Mouse (Mus musculus) olfactory bulb, adult 2 months (tissue): ENCODE results near the gene Oma1. TPM values are rescaled to one million over a fixed set of nuclear protein-coding genes. Genes with fewer than 3 reads are reported as not detected.

Experiments
- H3K27ac ChIP-seq: fragments of 200-500 bp; 2 replicates; pipeline ENCODE4 v1.5.1; 2012; ENCODE audit warnings: low read depth, low read length; ENCODE audit not compliant: insufficient read depth
- H3K4me1 ChIP-seq: fragments of 200-500 bp; 2 replicates; pipeline ENCODE4 v1.6.1; 2012; ENCODE audit warnings: low read length; ENCODE audit not compliant: control insufficient read depth, insufficient read depth
- H3K4me3 ChIP-seq: fragments of 200-500 bp; 2 replicates; pipeline ENCODE4 v1.5.1; 2012; ENCODE audit warnings: mild to moderate bottlenecking, low read depth, low read length, moderate library complexity; ENCODE audit not compliant: insufficient read depth
- CTCF ChIP-seq: fragments of 200-500 bp; IDR thresholded peaks from 2 replicates; pipeline ENCODE4 v1.5.1; 2012; ENCODE audit warnings: low read depth, mild to moderate bottlenecking, low read length, moderate library complexity; ENCODE audit not compliant: insufficient read depth
- POLR2A ChIP-seq: fragments of 200-500 bp; IDR thresholded peaks from 2 replicates; pipeline ENCODE4 v1.6.1; 2012; ENCODE audit warnings: mild to moderate bottlenecking, low read depth, low read length, moderate library complexity; ENCODE audit not compliant: insufficient read depth
- WGBS: fragments of 180-500 bp; shearing (Covaris S2); methylation state at CpG from one replicate; pipeline ENCODE4 v1.1.7; 2018; 5-methylcytosine and 5-hydroxymethylcytosine counted together
- polyA plus RNA-seq: library from polyadenylated mRNA; stranded (reverse); fragments of >200 nt; gene quantifications from 2 replicates; pipeline ENCODE4 v1.2.4, GENCODE M21; 2012; ENCODE audit warnings: low replicate concordance; ENCODE audit not compliant: missing spikeins, insufficient read depth, insufficient read length

Gene Oma1
- polyA plus RNA-seq = not detected in 2 replicates

GRCm38 (mm10) chr4:103313587-103314525 is at the start of gene Oma1:
Oma1 (plus strand) TSS chr4:103313812.
- no peaks in the 10 kb centered on the region for H3K4me1 ChIP-seq
- TF ChIP-seq POLR2A (peak; percentile 46; the same call in 1 of the 2 replicates), CTCF (peak; percentile 71)
- 1% methylated on average over 61 of the region's 61 CpGs for WGBS
- peak within 1 kb of the TSS; percentile 92 for H3K27ac ChIP-seq
- H3K4me3 ChIP-seq = peak within 1 kb of the TSS; percentile 79

DNA sequence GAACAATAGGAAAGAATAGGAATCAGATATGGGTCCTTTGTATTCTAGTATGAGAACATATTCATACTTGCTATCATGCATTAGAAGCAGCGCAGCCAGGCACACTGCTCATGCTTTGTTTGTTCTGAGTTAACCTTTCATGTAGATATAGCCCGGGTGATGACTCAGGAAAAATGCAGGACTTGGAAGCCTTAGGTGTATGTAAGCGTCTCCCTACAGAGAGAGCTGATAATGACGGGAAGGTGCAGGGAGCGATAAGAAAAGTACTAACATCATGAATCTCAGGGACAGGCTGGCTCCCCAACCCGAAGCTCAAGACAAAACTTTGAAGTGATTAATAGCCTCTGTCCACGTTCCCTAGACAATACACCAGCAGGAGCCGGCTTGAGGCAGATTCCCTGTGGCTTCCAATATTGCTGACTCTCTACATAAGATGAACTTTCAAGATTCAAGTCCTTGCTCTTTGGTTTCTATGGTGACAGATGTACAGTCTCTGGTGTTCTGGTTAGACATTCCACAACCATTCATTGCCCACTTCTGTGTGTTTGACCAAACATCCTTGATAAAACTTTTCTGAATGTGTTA is 49.7 kb upstream of the Oma1 start:
- no peak for TF ChIP-seq POLR2A
- no peak for TF ChIP-seq CTCF
- no peak overlapping the region for H3K4me3 ChIP-seq
- H3K4me1 ChIP-seq = no peaks in the 10 kb centered on the region
- H3K27ac ChIP-seq = no peak overlapping the region
- 65% methylated on average over 8 of the region's 8 CpGs for WGBS

DNA sequence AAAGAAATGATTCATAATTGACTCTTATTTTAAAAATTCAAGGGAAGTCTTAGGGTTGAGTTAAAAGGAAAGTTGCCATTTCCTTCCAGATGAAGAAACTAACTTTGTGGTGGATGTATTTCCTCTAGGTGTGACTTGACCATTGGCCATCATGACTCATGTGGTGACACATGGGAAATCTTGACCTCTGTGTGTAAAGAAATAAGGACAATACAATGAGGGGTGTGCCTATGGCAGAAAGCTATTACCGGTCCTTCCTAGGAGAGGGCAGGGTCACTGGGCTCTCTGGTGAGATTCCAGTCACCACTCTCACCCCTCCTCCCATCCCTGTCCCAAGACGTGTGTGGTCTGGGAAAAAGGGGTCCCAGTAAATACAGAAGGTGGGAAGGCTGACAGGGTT is 48.4 kb upstream of the Oma1 start:
- no peaks in the 10 kb centered on the region for H3K4me1 ChIP-seq
- no peak overlapping the region for H3K4me3 ChIP-seq
- no peak overlapping the region for H3K27ac ChIP-seq
- TF ChIP-seq CTCF (no peak), POLR2A (no peak)
- 78% methylated on average over 2 of the region's 2 CpGs for WGBS

GRCm38 (mm10) chr4:103269336-103269735 is 44.3 kb upstream of the Oma1 start:
- no peak overlapping the region for H3K4me3 ChIP-seq
- TF ChIP-seq CTCF = no peak
- TF ChIP-seq POLR2A = no peak
- no peak overlapping the region for H3K27ac ChIP-seq
- WGBS = 96% methylated on average over 4 of the region's 4 CpGs
- H3K4me1 ChIP-seq = no peaks in the 10 kb centered on the region

GRCm38 (mm10) chr4:103273021-103273420 is 40.6 kb upstream of the Oma1 start:
- TF ChIP-seq POLR2A (no peak), CTCF (no peak)
- Histone ChIP-seq H3K4me3 (no peak overlapping the region), H3K4me1 (no peaks in the 10 kb centered on the region), H3K27ac (no peak overlapping the region)
- 73% methylated on average over 7 of the region's 8 CpGs for WGBS

GRCm38 (mm10) chr4:103288342-103288741 is 25.3 kb upstream of the Oma1 start:
- Histone ChIP-seq H3K4me1 (no peaks in the 10 kb centered on the region), H3K27ac (no peak overlapping the region), H3K4me3 (no peak overlapping the region)
- TF ChIP-seq POLR2A = no peak
- no peak for TF ChIP-seq CTCF
- WGBS = 66% methylated on average over 7 of the region's 7 CpGs

DNA sequence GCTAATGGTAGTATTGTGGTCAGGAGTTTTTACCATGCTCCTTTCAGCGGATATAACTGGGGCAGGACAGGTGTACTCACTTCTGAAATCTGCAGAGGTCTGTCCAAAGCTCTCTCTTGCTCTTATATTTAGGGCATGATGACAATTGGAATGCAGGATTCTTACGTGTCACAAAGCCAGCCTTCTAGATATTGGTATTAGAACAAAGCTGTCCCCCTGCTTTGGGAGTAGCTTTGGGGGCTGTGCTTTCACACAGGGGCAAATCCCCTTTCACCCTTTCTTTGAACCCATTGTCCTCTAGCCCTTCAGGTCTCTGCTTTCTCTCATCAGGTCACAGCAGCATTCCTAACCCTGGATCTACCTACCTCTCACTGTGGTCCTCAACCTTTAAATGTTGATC is 22.8 kb upstream of the Oma1 start, which contains the start of gene 4921539E11Rik:
Gene 4921539E11Rik (minus strand): TSS at position 101 of the 400 bp plus-strand sequence.
- no peak within 1 kb of the TSS for H3K4me3 ChIP-seq
- TF ChIP-seq POLR2A = no peak
- no peak for TF ChIP-seq CTCF
- no peak within 1 kb of the TSS for H3K27ac ChIP-seq
- no peaks in the 10 kb centered on the region for H3K4me1 ChIP-seq
- 85% methylated on average over 2 of the region's 2 CpGs for WGBS

GRCm38 (mm10) chr4:103299342-103299741 is 14.3 kb upstream of the Oma1 start:
- H3K4me1 ChIP-seq = peaks cover 4% of the 10 kb centered on the region
- H3K27ac ChIP-seq = no peak overlapping the region
- 0 out of 2 replicates have a peak overlapping the region, but pooled peaks have one; percentile 18 for H3K4me3 ChIP-seq
- WGBS = 23% methylated on average over 10 of the region's 10 CpGs
- TF ChIP-seq POLR2A (no peak), CTCF (no peak)

- H3K27ac ChIP-seq = no peak overlapping the region
- 92% methylated on average over 1 of the region's 1 CpGs for WGBS
Observed at GRCm38 (mm10) chr4:103303851-103304250, 9.8 kb upstream of the Oma1 start.

DNA sequence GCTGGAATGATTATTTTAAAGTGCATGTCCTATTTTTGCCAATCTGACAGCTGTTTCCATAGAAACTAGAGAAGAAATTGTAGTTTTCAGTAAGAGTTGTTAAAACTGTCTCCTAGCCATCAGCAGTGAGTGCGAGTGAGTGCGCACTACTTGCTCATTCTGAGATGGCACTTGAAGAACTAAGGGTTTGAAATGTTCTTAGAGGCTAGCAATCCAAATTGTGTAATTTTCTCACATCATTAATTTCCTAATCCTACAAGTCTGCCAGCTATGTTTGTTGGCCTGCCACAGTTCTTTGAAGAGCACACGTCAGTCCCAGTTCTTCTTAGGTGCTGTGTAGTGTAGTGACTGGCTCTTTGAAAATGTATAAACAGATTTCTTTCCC is 906 bp downstream of the Oma1 start:
- no peaks in the 10 kb centered on the region for H3K4me1 ChIP-seq
- no peak overlapping the region for H3K4me3 ChIP-seq
- 16% methylated on average over 3 of the region's 3 CpGs for WGBS
- no peak overlapping the region for H3K27ac ChIP-seq
- TF ChIP-seq CTCF (no peak), POLR2A (no peak)

More at GRCm38 (mm10) chr4:103303851-103304250, 9.8 kb upstream of the Oma1 start:
- H3K4me3 ChIP-seq = no peak overlapping the region
- TF ChIP-seq CTCF (no peak), POLR2A (no peak)
- peaks cover 4% of the 10 kb centered on the region for H3K4me1 ChIP-seq
